8 mouse cellular contexts compared by ENCODE assay signal in the genomic region with DNA sequence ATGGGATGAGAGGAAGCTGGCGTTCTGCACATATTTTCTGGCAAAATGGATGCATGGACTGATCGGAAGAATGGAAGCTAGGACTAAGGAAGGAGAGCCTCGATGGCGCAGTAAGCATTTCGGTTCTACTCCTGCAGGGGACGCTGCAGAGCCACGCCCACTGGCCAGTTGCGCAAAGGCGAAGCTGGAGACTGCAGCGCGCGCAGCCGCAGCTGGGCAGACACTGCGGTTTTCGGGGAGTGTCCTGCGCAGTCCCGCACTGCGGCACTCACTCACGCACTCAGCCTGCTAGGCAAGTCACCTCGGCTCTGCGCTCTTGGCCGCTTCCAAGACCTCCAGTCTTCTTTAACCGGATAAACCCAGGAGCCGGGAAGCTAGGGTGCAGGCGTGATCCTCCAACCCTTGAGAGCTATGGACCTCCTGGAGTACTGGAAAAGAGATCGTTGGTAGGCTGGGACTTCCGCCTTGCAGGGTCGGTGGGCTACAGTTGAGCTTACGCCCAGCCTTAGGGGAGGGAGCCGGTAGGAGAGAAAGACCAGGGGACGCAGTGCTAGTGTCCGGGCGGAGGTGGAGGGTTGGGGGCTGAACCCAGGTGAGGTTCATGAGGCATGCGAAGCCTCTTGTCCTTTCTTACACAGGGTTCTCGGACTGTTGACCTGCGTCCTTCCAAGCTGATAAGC. TPM values are rescaled to one million over a fixed set of nuclear protein-coding genes. Genes with fewer than 3 reads are reported as not detected.
DNase-seq lines count a peak whose midpoint lies in the region; ATAC-seq and TF ChIP-seq lines count a peak whose summit lies in the region.
"Had no signal": no experiment of that assay in that cellular context is flagged by ENCODE, and none has a peak within 500 bp of the region (broad histone marks: within the 10 kb centered on the region; RNA-seq: fewer than 3 reads in every experiment).

A gene (plus strand): TSS at position 196 of the 680 bp plus-strand sequence.

- no peak for TF ChIP-seq POLR2A in embryonic fibroblast, embryonic 13.5 days (IDR thresholded peaks at IDR 0.05; ENCODE audit: low read depth, low read length)

- intact Hi-C loops in left cerebral cortex, postnatal 36 days (cut with DNase I) = no loop called here

- no peak within 1 kb of the TSS for H3K4me3 ChIP-seq in embryonic fibroblast, embryonic 13.5 days (ENCODE audit: insufficient read depth, low read length)
- peak within 1 kb of the TSS; percentile 40 for H3K4me3 ChIP-seq in intestine, embryonic 16.5 days (ENCODE audit: low read length)
- peak within 1 kb of the TSS; percentile 30 for H3K4me3 ChIP-seq in stomach, embryonic 15.5 days (replicated peaks)

- H3K27me3 ChIP-seq in intestine, embryonic 16.5 days (replicated peaks; ENCODE audit: control insufficient read depth, insufficient read depth, low read length) = peaks cover 15% of the 10 kb centered on the region
- peaks cover 13% of the 10 kb centered on the region for H3K27me3 ChIP-seq in stomach, embryonic 15.5 days (replicated peaks)

- no peak within 1 kb of the TSS for H3K27ac ChIP-seq in embryonic fibroblast, embryonic 13.5 days (ENCODE audit: insufficient read depth, low read length)
- H3K27ac ChIP-seq in intestine, embryonic 16.5 days (ENCODE audit: low read length) = no peak within 1 kb of the TSS
- H3K27ac ChIP-seq in stomach, embryonic 15.5 days = no peak within 1 kb of the TSS
- H3K27ac ChIP-seq: macrophage had no signal

- H3K9ac ChIP-seq in intestine, embryonic 16.5 days (ENCODE audit: low read depth, low read length) = peak within 1 kb of the TSS; percentile 43; the same call in 1 of the 2 replicates
- peak within 1 kb of the TSS; percentile 4; the same call in 1 of the 2 replicates for H3K9ac ChIP-seq in stomach, embryonic 15.5 days

- 2% methylated on average over 36 of the region's 36 CpGs for WGBS in intestine, embryonic 16.5 days
- 3% methylated on average over 36 of the region's 36 CpGs for WGBS in stomach, embryonic 15.5 days

- peak; percentile 76 for DNase-seq in ZHBTc4 (ENCODE audit: low read depth, low spot score)
- peak; percentile 96 for DNase-seq in brain, adult 2 months (ENCODE audit: low read depth, low spot score)
- DNase-seq in left cerebral cortex, postnatal 36 days (ENCODE audit: low spot score in 2 of 2) = peak; percentile 92 to 94

- peak; percentile 43; the same call in 1 of the 2 replicates for ATAC-seq in intestine, embryonic 16.5 days
- ATAC-seq in megakaryocyte-erythroid progenitor cell, adult 5-6 weeks (replicated peaks; ENCODE audit: low FRiP score, low TSS enrichment, poor library complexity, severe bottlenecking) = peak; percentile 42
- ATAC-seq in stomach, embryonic 15.5 days (ENCODE audit: insufficient read depth, low FRiP score, low read depth) = no peak

- TF ChIP-seq CTCF in embryonic fibroblast, embryonic 13.5 days (IDR thresholded peaks at IDR 0.05; ENCODE audit: borderline replicate concordance, insufficient read depth, low read length) = peak; percentile 19; the same call in 1 of the 2 replicates

- H3K9me3 ChIP-seq in intestine, embryonic 16.5 days (ENCODE audit: control insufficient read depth, low read length) = no peaks in the 10 kb centered on the region
- no peaks in the 10 kb centered on the region for H3K9me3 ChIP-seq in stomach, embryonic 15.5 days

- H3K4me1 ChIP-seq in embryonic fibroblast, embryonic 13.5 days (ENCODE audit: control insufficient read depth, insufficient read depth, low read length) = no peaks in the 10 kb centered on the region
- peaks cover 5% of the 10 kb centered on the region; the same call in 1 of the 2 replicates for H3K4me1 ChIP-seq in intestine, embryonic 16.5 days (ENCODE audit: control insufficient read depth, insufficient read depth, low read length)
- H3K4me1 ChIP-seq in stomach, embryonic 15.5 days = peaks cover 8% of the 10 kb centered on the region; the same call in 1 of the 2 replicates

- H3K4me2 ChIP-seq in intestine, embryonic 16.5 days (ENCODE audit: low read depth, low read length) = peak within 1 kb of the TSS; percentile 61
- H3K4me2 ChIP-seq in stomach, embryonic 15.5 days = peak within 1 kb of the TSS; percentile 59

- no peaks in the 10 kb centered on the region for H3K36me3 ChIP-seq in intestine, embryonic 16.5 days (ENCODE audit: control insufficient read depth, insufficient read depth, low read length)
- H3K36me3 ChIP-seq in stomach, embryonic 15.5 days = no peaks in the 10 kb centered on the region

RNA-seq across cellular contexts. Expression of the gene that starts here (rescaled TPM):
- 0.54 and 1.3 TPM in 2 replicates for polyA plus RNA-seq in embryonic fibroblast, embryonic 13.5 days (2011; ENCODE audit: insufficient read length, low read depth, missing spikeins)
- 4.6 and 5.7 TPM in 2 replicates for polyA plus RNA-seq in intestine, embryonic 16.5 days (2015; fragmentation: Nextera tagmentation; extraction: Ambion mirVana)
- 100 to 1,000 TPM; 386 to 903 TPM for total RNA-seq in left cerebral cortex, postnatal 36 days (2021)
- total RNA-seq in megakaryocyte-erythroid progenitor cell, adult 5-6 weeks (2014; fragmentation: Nextera tagmentation) = not detected in 2 replicates
- total RNA-seq in megakaryocyte-erythroid progenitor cell, adult 5-6 weeks (2017) = not detected in 2 replicates
- polyA plus RNA-seq in stomach, embryonic 15.5 days (2015; fragmentation: Nextera tagmentation; extraction: Ambion mirVana) = 5.9 and 6.9 TPM in 2 replicates

Comparison
In these comparisons a context has a peak if more than half of its experiments do, and no peak if none do; other contexts are left out.
1. RNA of the gene that starts here (total RNA-seq): 386 to 903 TPM in left cerebral cortex, postnatal 36 days; not detected in megakaryocyte-erythroid progenitor cell, adult 5-6 weeks; every median in the first group is over 100 times any median in the second.
2. Peak in ATAC-seq in megakaryocyte-erythroid progenitor cell, adult 5-6 weeks; RNA of the gene not detected or under 1 TPM.
3. Peak in every context shown above with its lines, with median percentiles within 50 percentile points of each other: DNase-seq.